Mouse (Mus musculus): Measurements from ENCODE around the gene 1700125H20Rik. TPM values are rescaled to one million over a fixed set of nuclear protein-coding genes. Genes with fewer than 3 reads are reported as not detected.

Gene 1700125H20Rik
- not detected for polyA plus RNA-seq (2017; shearing (Covaris generic))

GRCm38 (mm10) chr11:85170058-85170740, at the start of gene 1700125H20Rik:
Gene 1700125H20Rik (plus strand): TSS chr11:85170404.

GRCm38 (mm10) chr11:85139581-85140540, 30.3 kb upstream of the 1700125H20Rik start, which contains the start of gene Usp32:
Gene Usp32 (minus strand): TSS chr11:85140161.

Other genes with a start within 250 kb of the 1700125H20Rik start
- not detected for gene Car4, start 212.6 kb upstream of the 1700125H20Rik start, polyA plus RNA-seq (2017; shearing (Covaris generic))
- 15.8 TPM for gene Usp32, start 30.2 kb upstream of the 1700125H20Rik start, polyA plus RNA-seq (2017; shearing (Covaris generic))
- 14.1 TPM for gene Appbp2, start 64.7 kb downstream of the 1700125H20Rik start, polyA plus RNA-seq (2017; shearing (Covaris generic))
- 2.4 TPM for gene Ppm1d, start 140.8 kb downstream of the 1700125H20Rik start, polyA plus RNA-seq (2017; shearing (Covaris generic))
- gene Bcas3, start 182.8 kb downstream of the 1700125H20Rik start, polyA plus RNA-seq (2017; shearing (Covaris generic)) = 75.3 TPM

All from inflammation-experienced regulatory T-cells, adult 16 weeks (primary cell).